Mouse (Mus musculus): ENCODE data around the gene Ptprt. TPM values are rescaled to one million over a fixed set of nuclear protein-coding genes. Genes with fewer than 3 reads are reported as not detected.

Ptprt gene
- polyA plus RNA-seq, 1 experiment from 2014 or later: 3.4 TPM

DNA sequence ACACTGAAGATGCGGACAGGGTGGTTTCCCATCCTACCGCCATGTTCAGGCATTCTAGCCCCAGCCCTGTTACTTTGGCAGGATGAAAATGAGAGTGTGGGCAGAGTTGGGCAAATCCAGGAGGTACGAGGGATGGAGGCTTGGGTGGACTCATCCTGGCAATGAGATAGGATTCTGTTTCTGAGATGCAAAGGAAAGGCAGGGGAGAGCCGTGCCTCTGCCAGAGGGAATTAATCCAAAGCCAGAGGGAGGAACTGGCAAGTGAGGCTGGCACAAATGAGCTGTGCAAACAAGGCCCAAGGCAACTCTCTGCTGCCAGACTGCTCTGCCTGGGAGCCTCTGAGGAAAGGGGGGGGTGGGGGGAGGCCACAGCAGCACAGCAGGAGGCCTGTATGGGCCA lies 441.4 kb downstream of the Ptprt start:
- DNase-seq (no peak), ATAC-seq (ENCODE audit: insufficient read depth) (no peak)
- Histone ChIP-seq H3K4me3 (ENCODE audit: low read depth, low read length) (no peak overlapping the region), H3K4me2 (no peak overlapping the region), H3K36me3 (ENCODE audit: insufficient read depth) (no peaks in the 10 kb centered on the region), H3K4me1 (ENCODE audit: insufficient read depth) (no peaks in the 10 kb centered on the region), H3K9me3 (ENCODE audit: low read depth, low read length) (no peaks in the 10 kb centered on the region), H3K27me3 (ENCODE audit: insufficient read depth, low read length) (no peaks in the 10 kb centered on the region), H3K27ac (ENCODE audit: low read depth) (no peak overlapping the region), H3K9ac (no peak overlapping the region)
- TF ChIP-seq CTCF (IDR thresholded peaks at IDR 0.05; ENCODE audit: low read depth): no peak
- 85% methylated on average over 4 of the region's 4 CpGs for WGBS

- H3K27me3 ChIP-seq (ENCODE audit: insufficient read depth, low read length): no peaks in the 10 kb centered on the region
- WGBS: 75% methylated on average over 5 of the region's 5 CpGs
- DNase-seq (no peak), ATAC-seq (ENCODE audit: insufficient read depth) (no peak)
- no peak overlapping the region for H3K9ac ChIP-seq
- H3K4me3 ChIP-seq (ENCODE audit: low read depth, low read length): no peak overlapping the region
- TF ChIP-seq CTCF (IDR thresholded peaks at IDR 0.05; ENCODE audit: low read depth): no peak
- no peaks in the 10 kb centered on the region for H3K4me1 ChIP-seq (ENCODE audit: insufficient read depth)
- H3K36me3 ChIP-seq (ENCODE audit: insufficient read depth): no peaks in the 10 kb centered on the region
- H3K9me3 ChIP-seq (ENCODE audit: low read depth, low read length): no peaks in the 10 kb centered on the region
- no peak overlapping the region for H3K27ac ChIP-seq (ENCODE audit: low read depth)
- H3K4me2 ChIP-seq: no peak overlapping the region
Measured at GRCm38 (mm10) chr2:162217896-162218295, 443.1 kb downstream of the Ptprt start.

DNA sequence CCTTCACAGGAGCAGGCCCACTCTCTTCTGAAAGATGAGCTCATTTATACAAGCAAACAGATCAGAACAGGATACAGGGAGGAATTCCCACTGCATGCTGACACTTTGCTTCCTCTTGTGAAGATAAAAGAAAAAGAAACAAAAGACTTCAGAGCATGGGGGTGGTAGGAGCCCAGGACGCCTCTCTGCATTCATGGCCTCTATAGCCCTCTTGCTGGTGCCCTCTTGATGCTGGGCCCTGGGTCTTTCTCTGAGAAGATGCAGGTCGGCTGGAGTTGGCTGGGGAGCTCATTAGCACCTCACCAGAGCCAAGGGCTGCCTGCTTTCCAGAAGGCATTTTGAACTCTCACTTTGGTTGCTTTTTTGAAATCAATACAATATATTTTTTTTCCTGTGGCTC lies 448.6 kb downstream of the Ptprt start:
- no peak overlapping the region for H3K9ac ChIP-seq
- H3K36me3 ChIP-seq (ENCODE audit: insufficient read depth): no peaks in the 10 kb centered on the region
- H3K4me3 ChIP-seq (ENCODE audit: low read depth, low read length): no peak overlapping the region
- no peak overlapping the region for H3K4me2 ChIP-seq
- H3K27ac ChIP-seq (ENCODE audit: low read depth): no peak overlapping the region
- DNase-seq (no peak), ATAC-seq (ENCODE audit: insufficient read depth) (no peak)
- H3K27me3 ChIP-seq (ENCODE audit: insufficient read depth, low read length): no peaks in the 10 kb centered on the region
- H3K4me1 ChIP-seq (ENCODE audit: insufficient read depth): no peaks in the 10 kb centered on the region
- WGBS: 10% methylated on average over 2 of the region's 2 CpGs
- TF ChIP-seq CTCF (IDR thresholded peaks at IDR 0.05; ENCODE audit: low read depth): no peak
- H3K9me3 ChIP-seq (ENCODE audit: low read depth, low read length): no peaks in the 10 kb centered on the region

GRCm38 (mm10) chr2:162210564-162210963 lies 450.4 kb downstream of the Ptprt start:
- no peak for TF ChIP-seq CTCF (IDR thresholded peaks at IDR 0.05; ENCODE audit: low read depth)
- Histone ChIP-seq H3K4me2 (no peak overlapping the region), H3K4me1 (ENCODE audit: insufficient read depth) (no peaks in the 10 kb centered on the region), H3K9ac (no peak overlapping the region), H3K9me3 (ENCODE audit: low read depth, low read length) (no peaks in the 10 kb centered on the region), H3K36me3 (ENCODE audit: insufficient read depth) (no peaks in the 10 kb centered on the region), H3K27me3 (ENCODE audit: insufficient read depth, low read length) (no peaks in the 10 kb centered on the region), H3K27ac (ENCODE audit: low read depth) (no peak overlapping the region), H3K4me3 (ENCODE audit: low read depth, low read length) (no peak overlapping the region)
- no peak for DNase-seq
- ATAC-seq (ENCODE audit: insufficient read depth): no peak
- 80% methylated on average over 6 of the region's 6 CpGs for WGBS

DNA sequence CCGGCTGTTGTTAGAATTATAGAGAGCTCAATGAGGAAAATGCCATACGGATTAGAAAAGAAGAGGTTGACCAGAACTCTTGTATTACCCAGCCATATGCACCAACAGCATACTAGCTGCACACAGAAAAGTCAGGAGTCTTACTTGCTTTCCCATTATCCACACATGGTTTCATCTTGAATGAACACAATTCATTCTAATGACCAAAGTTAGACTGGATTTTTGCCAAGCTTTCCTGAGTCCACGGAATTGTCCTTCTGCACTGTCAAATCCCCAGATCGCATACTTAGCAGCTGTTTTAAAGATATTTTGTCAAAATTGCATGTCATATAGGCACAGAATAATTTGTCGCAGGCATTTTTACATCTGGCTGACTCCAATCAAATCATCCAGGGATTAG lies 463.6 kb downstream of the Ptprt start:
- no peaks in the 10 kb centered on the region for H3K36me3 ChIP-seq (ENCODE audit: insufficient read depth)
- no peak overlapping the region for H3K9ac ChIP-seq
- ATAC-seq (ENCODE audit: insufficient read depth): no peak
- no peak for TF ChIP-seq CTCF (IDR thresholded peaks at IDR 0.05; ENCODE audit: low read depth)
- 64% methylated on average over 5 of the region's 5 CpGs for WGBS
- H3K4me2 ChIP-seq: no peak overlapping the region
- no peaks in the 10 kb centered on the region for H3K9me3 ChIP-seq (ENCODE audit: low read depth, low read length)
- no peaks in the 10 kb centered on the region for H3K4me1 ChIP-seq (ENCODE audit: insufficient read depth)
- no peaks in the 10 kb centered on the region for H3K27me3 ChIP-seq (ENCODE audit: insufficient read depth, low read length)
- H3K4me3 ChIP-seq (ENCODE audit: low read depth, low read length): no peak overlapping the region
- DNase-seq: peak; percentile 24
- H3K27ac ChIP-seq (ENCODE audit: low read depth): no peak overlapping the region

- Histone ChIP-seq H3K4me1 (ENCODE audit: insufficient read depth) (no peaks in the 10 kb centered on the region), H3K36me3 (ENCODE audit: insufficient read depth) (no peaks in the 10 kb centered on the region), H3K4me2 (no peak overlapping the region), H3K4me3 (ENCODE audit: low read depth, low read length) (no peak overlapping the region), H3K9ac (no peak overlapping the region), H3K27ac (ENCODE audit: low read depth) (no peak overlapping the region), H3K9me3 (ENCODE audit: low read depth, low read length) (no peaks in the 10 kb centered on the region), H3K27me3 (ENCODE audit: insufficient read depth, low read length) (no peaks in the 10 kb centered on the region)
- DNase-seq (no peak), ATAC-seq (ENCODE audit: insufficient read depth) (no peak)
- no peak for TF ChIP-seq CTCF (IDR thresholded peaks at IDR 0.05; ENCODE audit: low read depth)
- 81% methylated on average over 20 of the region's 20 CpGs for WGBS
Measured at GRCm38 (mm10) chr2:162182621-162183475, 478.1 kb downstream of the Ptprt start.

- no peak for TF ChIP-seq CTCF (IDR thresholded peaks at IDR 0.05; ENCODE audit: low read depth)
- no peak overlapping the region for H3K4me2 ChIP-seq
- no peaks in the 10 kb centered on the region for H3K9me3 ChIP-seq (ENCODE audit: low read depth, low read length)
- no peak overlapping the region for H3K9ac ChIP-seq
- ATAC-seq (ENCODE audit: insufficient read depth): no peak
- H3K27me3 ChIP-seq (ENCODE audit: insufficient read depth, low read length): no peaks in the 10 kb centered on the region
- H3K36me3 ChIP-seq (ENCODE audit: insufficient read depth): no peaks in the 10 kb centered on the region
- no peak overlapping the region for H3K4me3 ChIP-seq (ENCODE audit: low read depth, low read length)
- no peak for DNase-seq
- WGBS: 74% methylated on average over 2 of the region's 2 CpGs
- no peaks in the 10 kb centered on the region for H3K4me1 ChIP-seq (ENCODE audit: insufficient read depth)
- H3K27ac ChIP-seq (ENCODE audit: low read depth): no peak overlapping the region
Measured at GRCm38 (mm10) chr2:162181826-162182225, 479.1 kb downstream of the Ptprt start.

Measured in lung, embryonic 14.5 days (tissue).